In the genomic region with DNA sequence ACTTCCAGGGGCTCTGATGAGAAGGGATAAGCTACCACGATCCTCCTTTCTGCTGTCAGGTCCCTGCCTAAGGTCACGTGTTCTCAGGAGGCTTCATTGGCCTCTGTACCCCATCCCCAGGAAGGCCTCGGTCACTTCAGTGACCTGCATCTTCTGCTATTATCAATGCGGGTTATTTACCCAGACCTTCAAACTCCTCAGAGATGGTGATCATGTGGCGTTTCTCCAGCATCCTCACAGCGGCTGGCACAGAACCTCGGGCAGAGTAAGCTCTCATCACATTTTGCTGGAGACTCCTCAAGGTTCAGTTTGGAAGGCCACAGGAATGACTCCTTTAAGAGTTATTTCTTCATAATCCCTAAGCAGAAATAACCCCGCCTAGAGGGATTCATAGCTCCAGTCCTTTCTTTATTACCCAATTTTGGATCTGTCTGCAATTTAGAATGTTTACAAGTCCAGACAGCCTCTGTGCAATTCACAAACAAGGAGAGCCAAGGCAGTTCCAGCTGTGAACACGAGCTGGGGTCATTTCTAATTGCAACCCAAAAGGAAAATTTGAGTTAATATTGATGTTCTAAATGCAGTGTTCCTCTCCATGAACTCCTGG, we compare ENCODE assay signal across 7 mouse cellular contexts.
DNase-seq lines count a peak whose midpoint lies in the region; ATAC-seq and TF ChIP-seq lines count a peak whose summit lies in the region.

No protein-coding gene starts in this region.

- H3K4me1 ChIP-seq in heart, embryonic 16.5 days (ENCODE audit: control insufficient read depth, insufficient read depth, low read length) = 0 out of 2 replicates have a peak, but pooled peaks cover 3% of the 10 kb centered on the region
- H3K4me1 ChIP-seq in lung, embryonic 16.5 days (replicated peaks; ENCODE audit: control insufficient read depth, insufficient read depth, low read length) = peaks cover 14% of the 10 kb centered on the region
- H3K4me1 ChIP-seq in lung, adult 2 months (ENCODE audit: control insufficient read depth, insufficient read depth, low read length) = peaks cover 4% of the 10 kb centered on the region
- peaks cover 4% of the 10 kb centered on the region for H3K4me1 ChIP-seq in cortical plate, adult 2 months (ENCODE audit: control insufficient read depth, insufficient read depth, low read length)

- H3K4me2 ChIP-seq in heart, embryonic 16.5 days (ENCODE audit: low read depth, low read length) = no peak overlapping the region
- no peak overlapping the region for H3K4me2 ChIP-seq in lung, embryonic 16.5 days (ENCODE audit: low read depth, low read length)

- H3K36me3 ChIP-seq in heart, embryonic 16.5 days (ENCODE audit: control insufficient read depth, insufficient read depth) = no peaks in the 10 kb centered on the region
- no peaks in the 10 kb centered on the region for H3K36me3 ChIP-seq in lung, embryonic 16.5 days (ENCODE audit: control insufficient read depth, insufficient read depth, low read length)

- H3K27me3 ChIP-seq in heart, embryonic 16.5 days (ENCODE audit: control insufficient read depth, insufficient read depth, low read length) = no peaks in the 10 kb centered on the region
- H3K27me3 ChIP-seq in lung, embryonic 16.5 days (ENCODE audit: control insufficient read depth, insufficient read depth, low read depth, low read length) = no peaks in the 10 kb centered on the region

- DNase-seq in heart, adult 8-10 months (ENCODE audit: low spot score) = no peak
- DNase-seq in lung, adult 2 months = no peak
- DNase-seq in skeletal muscle tissue, adult 2 months (ENCODE audit: low read depth, low spot score) = peak; percentile 72
- DNase-seq in left cerebral cortex, adult 18-20 months (ENCODE audit: low spot score in 2 of 2) = no peak

- H3K9me3 ChIP-seq in heart, embryonic 16.5 days (replicated peaks; ENCODE audit: control insufficient read depth, low read length) = no peaks in the 10 kb centered on the region
- H3K9me3 ChIP-seq in lung, embryonic 16.5 days (ENCODE audit: control insufficient read depth, low read length) = no peaks in the 10 kb centered on the region

- ATAC-seq in heart, embryonic 16.5 days (replicated peaks; ENCODE audit: extremely low read depth, insufficient read depth, low FRiP score) = no peak
- peak; percentile 29 for ATAC-seq in lung, embryonic 16.5 days (ENCODE audit: low read depth)

- H3K9ac ChIP-seq in heart, embryonic 16.5 days (ENCODE audit: low read length) = no peak overlapping the region
- peak overlapping the region; percentile 21; the same call in 1 of the 2 replicates for H3K9ac ChIP-seq in lung, embryonic 16.5 days (ENCODE audit: low read length)

- no peak overlapping the region for H3K4me3 ChIP-seq in heart, embryonic 16.5 days (ENCODE audit: low read length)
- no peak overlapping the region for H3K4me3 ChIP-seq in lung, embryonic 16.5 days (ENCODE audit: low read length)
- H3K4me3 ChIP-seq in lung, adult 2 months (replicated peaks; ENCODE audit: extremely low read depth, low read depth, low read length) = no peak overlapping the region
- H3K4me3 ChIP-seq in cortical plate, adult 2 months (ENCODE audit: insufficient read depth, low read length) = no peak overlapping the region

- no peak for TF ChIP-seq POLR2A in lung, adult 2 months (IDR thresholded peaks at IDR 0.05; ENCODE audit: borderline replicate concordance, extremely low read depth, low read depth, low read length)
- no peak for TF ChIP-seq POLR2A in cortical plate, adult 2 months (IDR thresholded peaks at IDR 0.05; ENCODE audit: extremely low read depth, insufficient read depth, low read length)

- 79% methylated on average over 9 of the region's 9 CpGs for WGBS in heart, embryonic 16.5 days
- WGBS in lung, embryonic 16.5 days = 61% methylated on average over 9 of the region's 9 CpGs
- WGBS in lung, adult 2 months = 61% methylated on average over 9 of the region's 9 CpGs

- H3K27ac ChIP-seq in heart, embryonic 16.5 days (ENCODE audit: low read length) = peak overlapping the region; percentile 58
- peak overlapping the region; percentile 96 for H3K27ac ChIP-seq in lung, embryonic 16.5 days (ENCODE audit: low read length)
- peak overlapping the region; percentile 36; the same call in 1 of the 2 replicates for H3K27ac ChIP-seq in cortical plate, adult 2 months (ENCODE audit: insufficient read depth, low read length)

- no peak for TF ChIP-seq CTCF in lung, adult 2 months (IDR thresholded peaks at IDR 0.05; ENCODE audit: insufficient read depth, low read length)
- TF ChIP-seq CTCF in cortical plate, adult 2 months (IDR thresholded peaks at IDR 0.05; ENCODE audit: extremely low read depth, insufficient read depth, low read length) = no peak

Comparison
In these comparisons a context has a peak if more than half of its experiments do, and no peak if none do; other contexts are left out.
1. H3K27ac ChIP-seq: peak in every context shown above with its lines; median percentile 96 in lung, embryonic 16.5 days; 58 in heart, embryonic 16.5 days; 36 in cortical plate, adult 2 months.